Mouse (Mus musculus) C2C12 (cell line): ENCODE results near the gene Rcc1. TPM values are rescaled to one million over a fixed set of nuclear protein-coding genes. Genes with fewer than 3 reads are reported as not detected.

Experiments
- H3K27me3 ChIP-seq: one replicate; pipeline ENCODE4 v1.6.1; 2011; ENCODE audit not compliant: control insufficient read depth, insufficient read depth, insufficient read length
- H3K36me3 ChIP-seq: one replicate; pipeline ENCODE4 v1.6.1; 2011; ENCODE audit not compliant: control insufficient read depth, insufficient read depth
- H3K4me3 ChIP-seq: one replicate; pipeline ENCODE4 v1.5.1; 2011; ENCODE audit warnings: mild to moderate bottlenecking, control low read depth; ENCODE audit not compliant: poor library complexity, insufficient read depth, severe bottlenecking
- H3K79me2 ChIP-seq: one replicate; pipeline ENCODE4 v1.6.1; 2011; ENCODE audit not compliant: control insufficient read depth, insufficient read depth
- H3K79me3 ChIP-seq: one replicate; pipeline ENCODE4 v1.6.1; 2011; ENCODE audit warnings: low read depth, control low read depth
- H3ac ChIP-seq: one replicate; pipeline ENCODE3; 2011; ENCODE audit warnings: low read depth; ENCODE audit not compliant: control insufficient read depth, insufficient read length
- CEBPB ChIP-seq: IDR thresholded peaks from one replicate; pipeline ENCODE4 v1.6.1; 2011; ENCODE audit warnings: low read depth, mild to moderate bottlenecking, control low read depth, moderate library complexity
- CTCF ChIP-seq: IDR thresholded peaks from one replicate; pipeline ENCODE4 v1.5.1; 2011; ENCODE audit not compliant: control insufficient read depth, insufficient read depth, insufficient read length
- FOSL1 ChIP-seq: IDR thresholded peaks from one replicate; pipeline ENCODE4 v1.8.0; 2011; ENCODE audit warnings: mild to moderate bottlenecking, low read length; ENCODE audit not compliant: poor library complexity, insufficient read depth, severe bottlenecking
- MAX ChIP-seq: IDR thresholded peaks from one replicate; pipeline ENCODE4 v1.6.1; 2011; ENCODE audit warnings: mild to moderate bottlenecking, control low read depth
- MYOD1 ChIP-seq: IDR thresholded peaks from one replicate; pipeline ENCODE4 v1.6.1; 2011; ENCODE audit warnings: low read depth; ENCODE audit not compliant: control insufficient read depth, insufficient read length
- MYOG ChIP-seq: IDR thresholded peaks from one replicate; pipeline ENCODE4 v1.6.1; 2011; ENCODE audit not compliant: control insufficient read depth, insufficient read length; ENCODE audit errors: extremely low read depth
- USF1 ChIP-seq: IDR thresholded peaks from one replicate; pipeline ENCODE4 v1.6.1; 2011; ENCODE audit warnings: low read depth, mild to moderate bottlenecking, control low read depth, moderate library complexity
- polyA plus RNA-seq: library from polyadenylated mRNA; unstranded; fragments of >200 nt; fragmentation: generic; extraction: Trizol; gene quantifications from one replicate; pipeline ENCODE4 v1.2.1, GENCODE M21; 2012; ENCODE audit warnings: missing spikeins

Gene Rcc1
- polyA plus RNA-seq, 1 experiment, result 110 TPM

- Histone ChIP-seq H3K79me3 (peaks cover 24% of the 10 kb centered on the region), H3K36me3 (peaks cover 54% of the 10 kb centered on the region), H3K27me3 (no peaks in the 10 kb centered on the region), H3ac (peak overlapping the region; percentile 83), H3K4me3 (peak overlapping the region; percentile 83), H3K79me2 (peaks cover 34% of the 10 kb centered on the region)
- TF ChIP-seq MYOG (no peak), USF1 (no peak), FOSL1 (no peak), CEBPB (no peak), CTCF (no peak), MYOD1 (no peak), MAX (no peak)
Measured at GRCm38 (mm10) chr4:132352739-132353138, 666 bp downstream of the Rcc1 start.

GRCm38 (mm10) chr4:132351401-132351800 lies 2.0 kb downstream of the Rcc1 start:
- Histone ChIP-seq H3K27me3 (no peaks in the 10 kb centered on the region), H3K79me3 (peaks cover 24% of the 10 kb centered on the region), H3K4me3 (peak overlapping the region; percentile 83), H3ac (peak overlapping the region; percentile 71), H3K79me2 (peaks cover 34% of the 10 kb centered on the region), H3K36me3 (peaks cover 40% of the 10 kb centered on the region)
- no peak for TF ChIP-seq MYOD1
- no peak for TF ChIP-seq FOSL1
- no peak for TF ChIP-seq CTCF
- no peak for TF ChIP-seq CEBPB
- no peak for TF ChIP-seq MYOG
- no peak for TF ChIP-seq USF1
- TF ChIP-seq MAX, result no peak

GRCm38 (mm10) chr4:132350854-132351253 lies 2.6 kb downstream of the Rcc1 start:
- H3K4me3 ChIP-seq, result no peak overlapping the region
- no peaks in the 10 kb centered on the region for H3K27me3 ChIP-seq
- TF ChIP-seq CTCF (no peak), MYOG (no peak), MAX (no peak), USF1 (no peak)
- no peak overlapping the region for H3ac ChIP-seq
- peaks cover 36% of the 10 kb centered on the region for H3K36me3 ChIP-seq
- H3K79me2 ChIP-seq, result peaks cover 34% of the 10 kb centered on the region
- peaks cover 24% of the 10 kb centered on the region for H3K79me3 ChIP-seq

GRCm38 (mm10) chr4:132350123-132350740 lies 3.2 kb downstream of the Rcc1 start:
- H3K79me3 ChIP-seq, result peaks cover 24% of the 10 kb centered on the region
- H3K27me3 ChIP-seq, result no peaks in the 10 kb centered on the region
- peaks cover 37% of the 10 kb centered on the region for H3K79me2 ChIP-seq
- no peak for TF ChIP-seq USF1
- TF ChIP-seq CEBPB, result no peak
- TF ChIP-seq FOSL1, result no peak
- no peak for TF ChIP-seq MAX
- TF ChIP-seq CTCF, result no peak
- TF ChIP-seq MYOG, result no peak
- TF ChIP-seq MYOD1, result no peak
- H3K36me3 ChIP-seq, result peaks cover 30% of the 10 kb centered on the region
- H3K4me3 ChIP-seq, result no peak overlapping the region
- no peak overlapping the region for H3ac ChIP-seq

- Histone ChIP-seq H3K79me2 (peaks cover 43% of the 10 kb centered on the region), H3K79me3 (peaks cover 30% of the 10 kb centered on the region), H3K36me3 (peaks cover 30% of the 10 kb centered on the region), H3K27me3 (no peaks in the 10 kb centered on the region), H3K4me3 (no peak overlapping the region), H3ac (no peak overlapping the region)
- no peak for TF ChIP-seq MYOG
- no peak for TF ChIP-seq MYOD1
- no peak for TF ChIP-seq CEBPB
- TF ChIP-seq MAX, result no peak
- no peak for TF ChIP-seq FOSL1
- TF ChIP-seq CTCF, result no peak
- no peak for TF ChIP-seq USF1
Measured at GRCm38 (mm10) chr4:132349495-132350122, 3.8 kb downstream of the Rcc1 start.

- no peaks in the 10 kb centered on the region for H3K27me3 ChIP-seq
- peaks cover 33% of the 10 kb centered on the region for H3K36me3 ChIP-seq
- H3K4me3 ChIP-seq, result no peak overlapping the region
- H3K79me2 ChIP-seq, result peaks cover 49% of the 10 kb centered on the region
- no peak for TF ChIP-seq MYOG
- no peak for TF ChIP-seq MAX
- H3ac ChIP-seq, result no peak overlapping the region
- peaks cover 43% of the 10 kb centered on the region for H3K79me3 ChIP-seq
Measured at GRCm38 (mm10) chr4:132346661-132347060, 6.7 kb downstream of the Rcc1 start.
